Mouse (Mus musculus): ENCODE measurements around the gene Frrs1l. TPM values are rescaled to one million over a fixed set of nuclear protein-coding genes. Genes with fewer than 3 reads are reported as not detected.

The Frrs1l gene
- polyA plus RNA-seq, 1 experiment from 2014 or later, result 3.4 TPM

DNA sequence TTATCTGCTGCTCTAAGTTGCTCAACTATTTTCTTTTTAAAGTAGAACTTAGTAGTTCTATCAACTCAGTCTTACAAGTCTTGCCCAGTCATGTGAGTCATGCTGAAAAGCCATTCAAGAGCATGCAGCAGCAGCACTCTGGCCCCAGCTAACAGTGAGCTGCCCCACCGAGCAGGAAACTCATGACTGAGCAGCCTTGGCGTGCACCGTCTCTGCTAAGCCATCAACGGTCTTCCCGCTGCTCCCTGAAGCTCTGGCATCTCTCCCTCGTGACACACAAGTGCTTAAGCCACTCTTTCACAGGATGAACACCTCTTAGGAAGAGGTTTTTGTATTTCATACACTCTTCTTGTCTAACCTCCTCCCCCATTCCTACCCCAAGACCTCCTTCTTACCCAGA, 53.1 kb downstream of the Frrs1l start:
- no peak overlapping the region for H3K4me3 ChIP-seq
- 63% methylated on average over 6 of the region's 6 CpGs for WGBS
- peaks cover 12% of the 10 kb centered on the region for H3K4me1 ChIP-seq
- no peaks in the 10 kb centered on the region for H3K27me3 ChIP-seq
- H3K36me3 ChIP-seq, result peaks cover 56% of the 10 kb centered on the region
- no peak overlapping the region for H3K4me2 ChIP-seq (replicated peaks)
- H3K27ac ChIP-seq, result no peak overlapping the region
- no peaks in the 10 kb centered on the region for H3K9me3 ChIP-seq
- H3K9ac ChIP-seq, result no peak overlapping the region
- ATAC-seq (ENCODE audit: low FRiP score, low read depth), result no peak

DNA sequence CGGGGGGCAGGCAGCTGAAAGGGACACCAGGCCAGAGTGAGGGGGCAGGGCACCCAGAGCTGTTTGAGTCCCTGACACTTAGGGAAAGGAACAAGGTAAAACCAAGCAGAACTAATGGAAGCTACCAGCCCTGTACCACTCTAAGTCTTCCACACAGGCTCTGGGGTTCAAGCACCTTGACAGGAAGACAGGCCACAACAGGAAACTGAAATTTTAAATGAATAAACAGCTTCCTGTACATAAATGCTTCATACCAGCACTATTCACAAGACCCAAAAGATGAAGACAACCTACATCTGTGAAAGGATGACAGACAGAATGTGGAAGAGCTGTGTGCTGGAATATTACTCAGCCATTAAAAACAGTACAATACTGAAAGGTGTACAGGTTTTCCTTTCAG, 54.9 kb downstream of the Frrs1l start:
- no peak overlapping the region for H3K4me2 ChIP-seq (replicated peaks)
- no peak for ATAC-seq (ENCODE audit: low FRiP score, low read depth)

DNA sequence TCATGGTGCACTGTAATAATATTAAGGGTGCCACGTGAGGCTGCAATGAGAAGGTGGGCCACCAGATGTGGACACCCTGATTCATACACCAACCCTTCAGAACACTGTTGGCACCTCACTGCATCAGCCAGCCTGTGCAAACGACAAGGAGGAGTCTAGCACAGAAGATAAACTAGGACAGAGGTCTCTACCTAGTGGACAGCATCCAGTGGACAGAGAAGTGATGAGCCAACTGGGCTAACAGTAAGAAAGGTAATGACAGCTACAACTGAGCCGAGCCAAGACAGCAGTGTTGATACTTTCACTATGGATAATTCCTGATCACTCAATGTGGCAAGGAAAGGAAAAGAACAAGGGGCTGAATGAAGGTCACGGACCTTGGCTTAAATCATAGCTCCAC, 57.0 kb downstream of the Frrs1l start:
- Histone ChIP-seq H3K9ac (no peak overlapping the region), H3K27ac (no peak overlapping the region), H3K9me3 (no peaks in the 10 kb centered on the region), H3K27me3 (no peaks in the 10 kb centered on the region), H3K36me3 (peaks cover 61% of the 10 kb centered on the region), H3K4me3 (no peak overlapping the region), H3K4me1 (peaks cover 5% of the 10 kb centered on the region), H3K4me2 (replicated peaks) (no peak overlapping the region)
- ATAC-seq (ENCODE audit: low FRiP score, low read depth), result no peak
- 92% methylated on average over 4 of the region's 4 CpGs for WGBS

More for the DNA sequence above, 54.9 kb downstream of the Frrs1l start:
- H3K27ac ChIP-seq, result no peak overlapping the region
- WGBS, result no CpG with 5 or more reads among the region's 1 CpGs
- no peak overlapping the region for H3K9ac ChIP-seq
- H3K4me3 ChIP-seq, result no peak overlapping the region
- H3K4me1 ChIP-seq, result peaks cover 1% of the 10 kb centered on the region; the same call in 1 of the 2 replicates
- no peaks in the 10 kb centered on the region for H3K9me3 ChIP-seq
- H3K27me3 ChIP-seq, result no peaks in the 10 kb centered on the region
- H3K36me3 ChIP-seq, result peaks cover 62% of the 10 kb centered on the region

DNA sequence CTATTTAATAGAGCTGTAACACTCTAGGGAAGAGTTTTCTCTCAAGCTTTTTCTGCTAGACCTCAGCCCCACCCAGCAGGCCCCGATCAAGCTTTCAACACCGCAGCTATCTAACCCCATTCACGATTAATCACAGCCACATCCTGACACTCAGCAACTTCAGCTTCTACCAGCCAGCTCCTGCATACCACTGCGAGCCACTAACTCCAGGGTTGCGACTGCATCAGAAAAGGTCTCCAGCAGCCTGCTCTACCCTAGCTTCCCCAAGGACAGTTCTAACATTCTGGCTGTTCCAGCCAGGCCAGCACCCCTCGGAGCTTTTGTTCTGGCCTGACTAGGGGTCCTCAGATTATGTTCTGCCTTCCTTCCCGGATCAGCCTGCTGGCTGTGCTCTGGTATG, 58.1 kb downstream of the Frrs1l start:
- whole genome bisulfite sequencing, result 81% methylated on average over 7 of the region's 7 CpGs
- H3K4me3 ChIP-seq, result no peak overlapping the region
- no peak for ATAC-seq (ENCODE audit: low FRiP score, low read depth)

DNA sequence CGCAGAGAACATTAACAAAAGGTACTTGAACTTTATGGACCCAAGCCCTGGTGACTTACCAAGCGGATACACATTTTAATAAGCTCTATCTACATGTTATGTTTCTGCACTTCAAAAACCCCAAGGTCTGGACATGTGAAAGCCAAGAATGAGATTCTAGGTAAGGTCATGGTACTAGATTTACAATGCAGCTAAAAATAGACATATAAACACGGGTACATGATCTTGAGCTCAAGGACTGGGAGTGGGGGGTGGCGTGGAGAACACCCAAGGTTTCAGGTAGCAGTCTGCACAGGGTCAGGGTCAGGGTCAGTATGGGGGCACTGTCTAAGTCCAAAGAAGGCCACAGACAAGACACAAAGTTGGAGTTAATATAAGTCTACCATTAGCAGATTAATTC, 59.9 kb downstream of the Frrs1l start:
- no peak overlapping the region for H3K4me3 ChIP-seq
- H3K36me3 ChIP-seq, result peaks cover 53% of the 10 kb centered on the region
- WGBS, result 76% methylated on average over 4 of the region's 4 CpGs
- H3K27ac ChIP-seq, result no peak overlapping the region
- H3K9ac ChIP-seq, result no peak overlapping the region
- H3K9me3 ChIP-seq, result no peaks in the 10 kb centered on the region
- H3K27me3 ChIP-seq, result no peaks in the 10 kb centered on the region
- no peak overlapping the region for H3K4me2 ChIP-seq (replicated peaks)
- no peak for ATAC-seq (ENCODE audit: low FRiP score, low read depth)
- H3K4me1 ChIP-seq, result peaks cover 14% of the 10 kb centered on the region

More for the DNA sequence above, 58.1 kb downstream of the Frrs1l start:
- H3K9me3 ChIP-seq, result no peaks in the 10 kb centered on the region
- no peak overlapping the region for H3K27ac ChIP-seq
- no peak overlapping the region for H3K4me2 ChIP-seq (replicated peaks)
- peaks cover 10% of the 10 kb centered on the region for H3K4me1 ChIP-seq
- no peaks in the 10 kb centered on the region for H3K27me3 ChIP-seq
- H3K9ac ChIP-seq, result no peak overlapping the region
- peaks cover 59% of the 10 kb centered on the region for H3K36me3 ChIP-seq

DNA sequence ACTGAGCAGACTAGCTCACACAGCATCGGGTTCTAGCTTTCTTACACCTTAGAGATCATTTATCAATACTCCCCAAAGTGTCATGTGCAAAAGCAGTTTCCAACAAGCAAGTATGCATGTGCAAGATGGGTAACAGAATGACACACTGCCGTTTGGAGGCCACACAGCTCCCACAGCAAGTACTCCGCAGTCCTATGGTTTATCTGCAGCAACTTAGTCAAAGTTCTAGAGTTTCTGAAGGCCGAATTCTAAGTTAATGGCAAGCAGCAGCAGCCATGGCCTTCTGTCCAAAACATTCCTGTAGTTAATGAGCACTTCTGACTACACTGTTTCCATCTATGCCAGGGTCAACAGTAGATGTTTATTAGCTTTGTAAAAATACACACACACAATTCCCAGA, 63.2 kb downstream of the Frrs1l start:
- WGBS, result 69% methylated on average over 4 of the region's 4 CpGs
- no peak overlapping the region for H3K27ac ChIP-seq
- H3K4me3 ChIP-seq, result no peak overlapping the region
- H3K9me3 ChIP-seq, result no peaks in the 10 kb centered on the region
- H3K4me1 ChIP-seq, result peaks cover 14% of the 10 kb centered on the region
- H3K9ac ChIP-seq, result no peak overlapping the region
- ATAC-seq (ENCODE audit: low FRiP score, low read depth), result no peak
- no peaks in the 10 kb centered on the region for H3K27me3 ChIP-seq
- no peak overlapping the region for H3K4me2 ChIP-seq (replicated peaks)
- H3K36me3 ChIP-seq, result peaks cover 54% of the 10 kb centered on the region

DNA sequence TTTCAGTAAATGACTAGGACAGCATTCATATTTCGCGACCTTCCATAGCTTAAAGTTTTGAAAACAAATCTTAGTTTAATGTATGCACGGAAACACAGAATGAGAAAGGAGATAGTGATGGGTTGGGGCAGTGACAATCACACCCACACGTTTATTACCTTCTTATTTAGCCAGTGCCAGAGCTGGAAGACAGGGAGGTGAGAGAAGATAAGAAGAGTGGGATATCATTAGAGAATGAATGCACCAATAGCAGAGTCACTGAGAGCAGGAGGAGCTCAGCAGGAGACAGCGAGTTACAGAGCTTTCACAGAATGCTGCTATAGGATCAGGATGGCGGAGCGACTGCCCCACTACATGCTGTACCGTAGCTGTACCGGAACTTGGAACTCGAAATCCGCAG, 68.0 kb downstream of the Frrs1l start:
- no peak overlapping the region for H3K4me3 ChIP-seq
- peaks cover 5% of the 10 kb centered on the region; the same call in 1 of the 2 replicates for H3K4me1 ChIP-seq
- H3K36me3 ChIP-seq, result peaks cover 57% of the 10 kb centered on the region
- WGBS, result 96% methylated on average over 11 of the region's 11 CpGs
- no peak overlapping the region for H3K9ac ChIP-seq
- H3K9me3 ChIP-seq, result no peaks in the 10 kb centered on the region
- ATAC-seq (ENCODE audit: low FRiP score, low read depth), result no peak
- H3K27me3 ChIP-seq, result no peaks in the 10 kb centered on the region
- H3K27ac ChIP-seq, result no peak overlapping the region
- no peak overlapping the region for H3K4me2 ChIP-seq (replicated peaks)

DNA sequence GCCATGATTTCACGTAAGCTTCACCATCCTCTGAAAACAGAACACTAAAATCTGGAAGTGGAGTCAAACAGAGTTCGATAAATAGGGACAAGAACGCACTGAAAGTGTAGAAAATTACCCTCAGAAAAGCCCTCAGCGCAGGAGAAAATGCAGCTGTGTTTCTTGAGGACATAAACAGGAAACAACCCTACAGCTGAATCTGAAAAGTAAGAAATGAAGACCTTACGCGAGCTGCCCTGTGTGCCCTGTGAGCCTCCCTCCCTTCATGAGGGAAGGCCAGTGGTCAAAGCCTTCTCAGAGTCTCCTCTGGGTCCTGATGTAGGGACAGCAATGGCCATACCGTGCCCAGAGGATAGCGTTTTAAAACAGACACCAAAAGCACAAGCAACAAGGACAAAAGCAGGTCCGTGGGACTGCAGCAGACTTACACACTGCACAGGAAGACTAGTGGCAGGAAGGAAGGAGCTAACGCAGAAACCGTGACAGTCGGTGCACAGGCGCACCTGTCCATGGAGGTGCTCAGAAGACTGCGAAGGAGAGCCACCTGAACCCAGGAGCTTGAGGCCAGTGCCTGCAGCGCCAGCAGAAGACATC, 74.4 kb downstream of the Frrs1l start:
- Histone ChIP-seq H3K36me3 (peaks cover 56% of the 10 kb centered on the region), H3K9ac (no peak overlapping the region)
- 85% methylated on average over 15 of the region's 15 CpGs for WGBS

DNA sequence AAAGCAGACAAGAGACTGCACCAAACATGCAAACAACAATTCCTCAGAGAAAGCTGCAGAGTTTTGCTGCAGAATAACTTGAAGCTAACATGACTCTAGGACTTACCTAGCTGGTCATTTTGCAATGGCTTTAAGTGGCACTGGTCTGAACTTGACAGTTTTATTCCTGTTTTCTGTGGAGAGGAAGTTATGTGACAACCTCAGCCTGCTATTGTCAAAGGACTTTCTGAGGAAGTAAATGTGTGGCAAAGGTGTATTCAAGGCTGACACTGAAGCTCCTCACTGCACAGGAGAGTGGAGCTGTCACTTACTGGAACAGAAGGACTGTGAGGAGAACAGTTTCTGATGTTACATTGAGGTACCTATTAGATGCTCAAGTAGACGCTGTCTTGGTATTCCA, 75.4 kb downstream of the Frrs1l start:
- Histone ChIP-seq H3K4me1 (peaks cover 18% of the 10 kb centered on the region), H3K27ac (no peak overlapping the region), H3K4me2 (replicated peaks) (no peak overlapping the region), H3K4me3 (no peak overlapping the region), H3K9ac (no peak overlapping the region), H3K36me3 (peaks cover 67% of the 10 kb centered on the region), H3K9me3 (no peaks in the 10 kb centered on the region), H3K27me3 (no peaks in the 10 kb centered on the region)
- ATAC-seq (ENCODE audit: low FRiP score, low read depth), result no peak
- 100% methylated on average over 1 of the region's 1 CpGs for WGBS

More for the DNA sequence above, 74.4 kb downstream of the Frrs1l start:
- no peaks in the 10 kb centered on the region for H3K9me3 ChIP-seq
- no peaks in the 10 kb centered on the region for H3K27me3 ChIP-seq
- no peak for ATAC-seq (ENCODE audit: low FRiP score, low read depth)
- peaks cover 10% of the 10 kb centered on the region for H3K4me1 ChIP-seq
- H3K4me2 ChIP-seq (replicated peaks), result no peak overlapping the region
- no peak overlapping the region for H3K4me3 ChIP-seq
- H3K27ac ChIP-seq, result no peak overlapping the region

DNA sequence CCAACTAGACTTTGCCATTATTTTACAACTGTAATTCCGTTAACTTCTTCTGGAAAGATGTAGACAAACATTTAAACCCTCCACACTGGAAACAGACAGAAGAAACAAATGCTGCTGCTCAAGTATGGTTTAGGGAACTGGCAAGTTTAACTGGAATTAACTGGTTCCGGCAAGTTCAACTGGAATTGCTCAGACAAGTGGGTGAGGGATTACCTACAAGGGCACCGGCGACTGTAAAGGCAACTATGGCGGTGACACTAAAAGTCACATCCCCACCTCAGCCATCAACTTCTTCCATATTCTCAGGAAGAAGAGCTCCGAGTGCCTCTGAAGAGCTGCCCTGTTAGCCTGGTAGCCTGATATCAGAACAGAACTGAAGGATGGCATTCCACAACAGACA, 75.9 kb downstream of the Frrs1l start:
- no peak overlapping the region for H3K27ac ChIP-seq
- no peak overlapping the region for H3K4me2 ChIP-seq (replicated peaks)

DNA sequence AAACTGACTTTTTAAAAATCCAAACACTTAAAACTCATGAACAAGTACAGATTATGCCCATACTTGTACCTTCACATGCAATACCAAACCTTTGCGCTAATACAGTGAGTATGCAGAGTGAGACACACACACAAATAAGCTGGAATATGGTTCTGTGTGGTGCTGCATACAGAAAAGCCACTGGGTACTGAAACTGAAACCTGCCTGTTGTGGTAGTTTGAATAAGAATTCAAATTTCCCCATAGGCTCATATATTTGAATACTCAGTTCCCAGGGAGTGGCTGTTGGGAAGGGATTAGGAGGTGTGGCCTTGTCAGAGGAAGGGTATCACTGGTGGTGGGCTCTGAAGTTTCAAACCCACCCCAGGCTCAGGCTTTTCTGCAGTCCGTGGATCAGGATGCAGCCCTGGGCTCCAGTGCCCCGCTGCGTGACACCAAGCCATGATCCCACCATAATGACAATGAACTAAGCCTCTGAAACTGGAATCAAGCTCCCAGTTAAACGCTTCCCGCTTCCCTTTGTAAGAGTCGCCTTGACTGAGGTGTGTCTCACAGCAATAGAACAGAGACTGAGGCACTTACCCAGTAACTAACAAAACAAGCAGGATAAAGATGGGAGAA, 77.7 kb downstream of the Frrs1l start:
- ATAC-seq (ENCODE audit: low FRiP score, low read depth), result no peak
- 96% methylated on average over 7 of the region's 7 CpGs for WGBS
- Histone ChIP-seq H3K27ac (no peak overlapping the region), H3K4me3 (no peak overlapping the region), H3K9ac (no peak overlapping the region), H3K4me2 (replicated peaks) (no peak overlapping the region), H3K36me3 (peaks cover 72% of the 10 kb centered on the region), H3K4me1 (peaks cover 26% of the 10 kb centered on the region), H3K27me3 (no peaks in the 10 kb centered on the region), H3K9me3 (no peaks in the 10 kb centered on the region)

More for the DNA sequence above, 75.9 kb downstream of the Frrs1l start:
- 91% methylated on average over 6 of the region's 6 CpGs for WGBS
- Histone ChIP-seq H3K36me3 (peaks cover 71% of the 10 kb centered on the region), H3K27me3 (no peaks in the 10 kb centered on the region), H3K4me3 (no peak overlapping the region), H3K9me3 (no peaks in the 10 kb centered on the region), H3K9ac (no peak overlapping the region), H3K4me1 (peaks cover 22% of the 10 kb centered on the region)
- no peak for ATAC-seq (ENCODE audit: low FRiP score, low read depth)

DNA sequence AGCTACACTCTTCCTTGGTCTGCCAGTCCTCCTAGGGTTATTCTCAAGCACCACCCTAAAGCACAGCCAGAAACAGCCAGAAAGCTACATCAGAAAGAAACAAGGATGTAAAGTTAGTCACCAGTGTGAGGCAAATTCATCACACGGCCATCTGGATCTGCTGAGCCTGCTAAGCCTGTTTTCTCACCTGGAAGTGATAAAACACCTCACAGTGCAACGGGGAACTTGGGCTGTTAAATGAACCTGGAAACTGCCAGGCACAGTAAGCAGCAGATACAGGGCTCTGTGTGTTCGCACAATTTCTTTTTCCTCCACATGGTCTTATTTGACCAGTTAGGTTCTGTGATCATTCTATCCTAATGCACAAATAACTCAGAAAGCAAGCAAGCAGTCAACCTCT, 80.6 kb downstream of the Frrs1l start:
- Histone ChIP-seq H3K4me1 (peaks cover 26% of the 10 kb centered on the region), H3K4me2 (replicated peaks) (no peak overlapping the region), H3K9ac (no peak overlapping the region), H3K4me3 (no peak overlapping the region), H3K27me3 (no peaks in the 10 kb centered on the region), H3K27ac (peak overlapping the region; percentile 69), H3K9me3 (no peaks in the 10 kb centered on the region), H3K36me3 (peaks cover 80% of the 10 kb centered on the region)
- ATAC-seq (ENCODE audit: low FRiP score, low read depth), result peak; percentile 80; the same call in 1 of the 2 replicates
- 15% methylated on average over 3 of the region's 3 CpGs for WGBS

DNA sequence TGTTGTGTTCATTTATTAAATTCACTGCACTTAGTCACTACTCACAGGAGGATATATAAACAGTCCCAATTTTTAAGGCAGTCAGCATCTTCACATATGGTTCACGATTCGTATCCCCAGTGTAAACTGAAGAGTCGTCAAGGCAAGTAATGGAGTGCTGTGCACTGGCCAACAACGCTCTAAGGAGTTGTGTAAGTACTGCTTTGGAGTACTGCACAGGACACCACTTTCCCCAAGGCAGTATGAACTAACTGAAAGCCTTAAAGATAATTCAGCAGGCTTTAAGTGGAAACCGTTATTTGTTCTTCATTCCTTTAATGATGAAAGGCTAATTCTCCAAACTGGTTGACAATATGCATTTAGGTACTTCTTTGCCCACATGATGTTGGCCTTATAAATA, 82.5 kb downstream of the Frrs1l start:
- WGBS, result 87% methylated on average over 5 of the region's 5 CpGs
- no peak for ATAC-seq (ENCODE audit: low FRiP score, low read depth)

More for the DNA sequence above, 82.5 kb downstream of the Frrs1l start:
- peaks cover 80% of the 10 kb centered on the region for H3K36me3 ChIP-seq
- peaks cover 15% of the 10 kb centered on the region for H3K4me1 ChIP-seq
- H3K9ac ChIP-seq, result no peak overlapping the region
- no peak overlapping the region for H3K4me2 ChIP-seq (replicated peaks)
- H3K9me3 ChIP-seq, result no peaks in the 10 kb centered on the region
- no peak overlapping the region for H3K4me3 ChIP-seq
- H3K27me3 ChIP-seq, result no peaks in the 10 kb centered on the region
- H3K27ac ChIP-seq, result no peak overlapping the region

Measured in limb, embryonic 13.5 days (tissue).